Mouse (Mus musculus) MEL-GATA-1-ER (cell line): Measurements from ENCODE around the gene Pou3f1.

ENCODE experiments used
- DNase-seq: peaks from one replicate; pipeline ENCODE4 v3.0.0-alpha.2; 2012; ENCODE audit warnings: low read depth; ENCODE audit errors: extremely low read depth

The Pou3f1 gene

GRCm38 (mm10) chr4:124656518-124656853 lies at the start of gene Pou3f1:
Gene Pou3f1 (plus strand): TSS chr4:124656807.
- DNase-seq, result no peak

GRCm38 (mm10) chr4:124607166-124607565 lies 49.4 kb upstream of the Pou3f1 start:
- DNase-seq, result no peak

- no peak for DNase-seq
These were observed 46.5 kb upstream of the Pou3f1 start for GRCm38 (mm10) chr4:124610066-124610465.

- DNase-seq, result no peak
These were observed 45.9 kb upstream of the Pou3f1 start, which contains the start of gene 3100002H09Rik for GRCm38 (mm10) chr4:124610703-124611102. Gene 3100002H09Rik (minus strand): TSS chr4:124610803.

GRCm38 (mm10) chr4:124611768-124612167 lies 44.8 kb upstream of the Pou3f1 start:
- no peak for DNase-seq

GRCm38 (mm10) chr4:124614189-124614588 lies 42.4 kb upstream of the Pou3f1 start:
- DNase-seq, result no peak

- no peak for DNase-seq
These were observed 41.1 kb upstream of the Pou3f1 start for GRCm38 (mm10) chr4:124615406-124615960.

- DNase-seq, result no peak
These were observed 40.6 kb upstream of the Pou3f1 start for GRCm38 (mm10) chr4:124615986-124616385.

GRCm38 (mm10) chr4:124616636-124617035 lies 40.0 kb upstream of the Pou3f1 start:
- no peak for DNase-seq

GRCm38 (mm10) chr4:124618599-124618998 lies 38.0 kb upstream of the Pou3f1 start:
- DNase-seq, result no peak

GRCm38 (mm10) chr4:124621406-124621805 lies 35.2 kb upstream of the Pou3f1 start:
- DNase-seq, result no peak

- DNase-seq, result no peak
These were observed 34.0 kb upstream of the Pou3f1 start for GRCm38 (mm10) chr4:124622566-124622965.

- DNase-seq, result no peak
These were observed 32.5 kb upstream of the Pou3f1 start for GRCm38 (mm10) chr4:124624111-124624581.

GRCm38 (mm10) chr4:124626836-124627235 lies 29.8 kb upstream of the Pou3f1 start:
- no peak for DNase-seq

GRCm38 (mm10) chr4:124631456-124631855 lies 25.2 kb upstream of the Pou3f1 start:
- no peak for DNase-seq

GRCm38 (mm10) chr4:124632856-124633255 lies 23.8 kb upstream of the Pou3f1 start:
- no peak for DNase-seq

GRCm38 (mm10) chr4:124633281-124633680 lies 23.3 kb upstream of the Pou3f1 start:
- no peak for DNase-seq

- peak; percentile 11 for DNase-seq
These were observed 16.9 kb upstream of the Pou3f1 start for GRCm38 (mm10) chr4:124639715-124640114.

GRCm38 (mm10) chr4:124643859-124644258 lies 12.7 kb upstream of the Pou3f1 start:
- DNase-seq, result no peak

GRCm38 (mm10) chr4:124644974-124645433 lies 11.6 kb upstream of the Pou3f1 start:
- DNase-seq, result peak; percentile 72

- DNase-seq, result no peak
These were observed 10.0 kb upstream of the Pou3f1 start for GRCm38 (mm10) chr4:124646591-124646990.

GRCm38 (mm10) chr4:124647909-124648308 lies 8.7 kb upstream of the Pou3f1 start:
- DNase-seq, result no peak

- no peak for DNase-seq
These were observed 3.7 kb upstream of the Pou3f1 start for GRCm38 (mm10) chr4:124652886-124653285.
